Mouse (Mus musculus): ENCODE measurements at regions not wholly inside any gene's neighbourhood (a gene's known extent, or its start where the extent isn't known, plus 50 kb on each side); places are given as distances from the start of the nearest gene placed in this dataset.

DNA sequence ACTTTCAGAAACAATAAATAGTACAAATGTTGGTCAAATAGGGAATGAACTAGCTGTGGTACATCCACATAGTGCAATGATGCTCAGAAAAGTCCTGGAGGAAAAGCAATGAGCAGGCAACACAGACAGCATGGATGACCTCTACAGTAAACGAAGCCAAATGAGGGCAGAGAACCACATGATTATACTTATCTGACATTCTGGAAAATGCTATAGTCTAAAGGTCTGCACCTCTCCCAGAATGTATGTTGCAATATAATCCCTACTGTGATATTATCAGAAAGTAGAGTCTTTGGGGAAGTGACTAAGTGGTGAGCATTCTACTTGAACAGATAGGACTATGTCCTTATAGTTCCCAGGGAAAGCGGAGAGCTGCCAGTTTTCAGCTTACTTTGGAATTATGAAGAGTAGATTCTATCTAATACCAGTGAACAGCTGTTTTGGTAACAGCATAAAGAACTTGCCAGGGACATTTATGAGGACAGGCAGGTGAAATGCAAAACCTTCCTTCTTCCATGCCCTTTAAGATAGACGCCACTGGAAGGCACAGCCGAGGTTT, 672.2 kb downstream of the Iqcm start:
- TF ChIP-seq CTCF (IDR thresholded peaks at IDR 0.05; ENCODE audit: extremely low read depth, insufficient read depth, low read length) (no peak), POLR2A (IDR thresholded peaks at IDR 0.05; ENCODE audit: extremely low read depth, insufficient read depth, low read length) (no peak)
